Comparison of ENCODE assay signal across 8 mouse cellular contexts in the genomic region with DNA sequence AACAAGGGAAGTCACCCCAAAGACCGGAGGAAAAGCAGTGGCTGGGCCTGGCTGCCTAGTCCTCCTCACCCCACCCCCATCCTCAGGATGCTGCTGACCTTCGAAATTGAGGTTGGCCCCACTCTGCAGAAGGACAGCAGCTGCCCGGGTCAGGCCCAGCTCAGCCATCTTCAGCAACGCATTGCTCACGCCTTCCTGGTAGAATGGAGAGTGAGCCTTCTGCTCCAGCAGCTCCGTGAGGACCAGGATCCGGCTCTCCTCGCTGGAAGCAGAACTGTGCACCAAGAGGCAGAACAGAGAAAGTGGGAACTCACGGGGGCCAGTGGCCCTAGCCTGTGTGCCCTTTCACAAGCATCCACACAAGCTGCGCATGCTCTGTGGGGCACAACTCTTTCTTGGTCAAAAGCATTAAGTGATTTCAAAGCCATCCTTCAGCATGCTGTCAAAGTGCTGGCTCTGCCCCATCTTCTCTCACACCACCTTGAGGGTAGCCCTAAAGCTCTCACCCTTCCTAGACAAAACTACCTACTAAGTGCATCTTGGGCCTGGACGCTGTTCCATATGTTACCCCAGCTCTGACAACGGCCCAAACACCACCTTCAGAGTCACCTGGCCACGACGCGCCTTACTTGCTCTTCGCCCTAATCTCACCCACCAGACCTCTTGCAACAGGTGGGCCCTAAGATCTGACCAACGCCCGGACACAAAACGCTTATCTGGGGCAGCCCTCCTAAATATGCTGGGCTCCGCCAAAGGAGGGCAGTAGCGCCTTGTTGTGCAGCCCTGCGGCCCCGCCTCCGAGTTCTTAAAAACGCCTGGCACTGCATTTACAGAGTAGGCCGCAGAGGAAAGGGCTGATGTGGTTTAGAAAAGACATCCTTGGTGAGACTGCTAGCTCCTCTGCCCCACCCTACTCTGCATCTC. TPM values are rescaled to one million over a fixed set of nuclear protein-coding genes. Genes with fewer than 3 reads are reported as not detected.
DNase-seq lines count a peak whose midpoint lies in the region; ATAC-seq lines count a peak whose summit lies in the region.

No protein-coding gene starts in this region.

- peak overlapping the region; percentile 94 for H3K4me2 ChIP-seq in forebrain, embryonic 15.5 days (replicated peaks)
- peak overlapping the region; percentile 94 for H3K4me2 ChIP-seq in intestine, embryonic 14.5 days (ENCODE audit: low read length)
- H3K4me2 ChIP-seq in limb, embryonic 13.5 days (replicated peaks): peak overlapping the region; percentile 97
- peak overlapping the region; percentile 93 for H3K4me2 ChIP-seq in midbrain, embryonic 12.5 days (replicated peaks)

- peaks cover 37% of the 10 kb centered on the region for H3K36me3 ChIP-seq in forebrain, embryonic 15.5 days
- H3K36me3 ChIP-seq in intestine, embryonic 14.5 days (ENCODE audit: control insufficient read depth, insufficient read depth, low read length): peaks cover 45% of the 10 kb centered on the region
- peaks cover 48% of the 10 kb centered on the region for H3K36me3 ChIP-seq in limb, embryonic 13.5 days
- peaks cover 44% of the 10 kb centered on the region for H3K36me3 ChIP-seq in midbrain, embryonic 12.5 days
- H3K36me3 ChIP-seq in splenic B cell, adult 2 months (ENCODE audit: control insufficient read depth, insufficient read depth, low read length, poor library complexity, severe bottlenecking): peaks cover 14% of the 10 kb centered on the region

- no peaks in the 10 kb centered on the region for H3K27me3 ChIP-seq in forebrain, embryonic 15.5 days
- H3K27me3 ChIP-seq in intestine, embryonic 14.5 days (replicated peaks; ENCODE audit: control insufficient read depth, insufficient read depth, low read length): no peaks in the 10 kb centered on the region
- no peaks in the 10 kb centered on the region for H3K27me3 ChIP-seq in limb, embryonic 13.5 days
- no peaks in the 10 kb centered on the region for H3K27me3 ChIP-seq in midbrain, embryonic 12.5 days
- no peaks in the 10 kb centered on the region for H3K27me3 ChIP-seq in splenic B cell, adult 2 months (ENCODE audit: control insufficient read depth, insufficient read depth, low read length, poor library complexity, severe bottlenecking)

- WGBS in forebrain, embryonic 15.5 days: 33% methylated on average over 26 of the region's 26 CpGs
- WGBS in intestine, embryonic 14.5 days: 33% methylated on average over 26 of the region's 26 CpGs
- WGBS in limb, embryonic 13.5 days: 32% methylated on average over 26 of the region's 26 CpGs
- WGBS in midbrain, embryonic 12.5 days: 36% methylated on average over 26 of the region's 26 CpGs

- H3K4me1 ChIP-seq in forebrain, embryonic 15.5 days: peaks cover 20% of the 10 kb centered on the region
- H3K4me1 ChIP-seq in intestine, embryonic 14.5 days (replicated peaks; ENCODE audit: control insufficient read depth, insufficient read depth, low read length): peaks cover 16% of the 10 kb centered on the region
- H3K4me1 ChIP-seq in limb, embryonic 13.5 days: peaks cover 28% of the 10 kb centered on the region
- peaks cover 23% of the 10 kb centered on the region for H3K4me1 ChIP-seq in midbrain, embryonic 12.5 days

- H3K9me3 ChIP-seq in forebrain, embryonic 15.5 days: no peaks in the 10 kb centered on the region
- no peaks in the 10 kb centered on the region for H3K9me3 ChIP-seq in intestine, embryonic 14.5 days (ENCODE audit: control insufficient read depth, low read length)
- no peaks in the 10 kb centered on the region for H3K9me3 ChIP-seq in limb, embryonic 13.5 days
- no peaks in the 10 kb centered on the region for H3K9me3 ChIP-seq in midbrain, embryonic 12.5 days

- DNase-seq in embryo, embryonic 10 days (ENCODE audit: low spot score): peak; percentile 68
- DNase-seq in embryo, embryonic 9.5 days (ENCODE audit: extremely low spot score): no peak
- peak; percentile 56 for DNase-seq in adrenal gland, postnatal 25 days
- DNase-seq in intestine, embryonic 14.5 days (ENCODE audit: low spot score): no peak
- peak; percentile 65 for DNase-seq in splenic B cell, adult 2 months (ENCODE audit: low read depth, low spot score)

- H3K9ac ChIP-seq in forebrain, embryonic 15.5 days (replicated peaks): peak overlapping the region; percentile 90
- H3K9ac ChIP-seq in intestine, embryonic 14.5 days (ENCODE audit: low read length): peak overlapping the region; percentile 84
- H3K9ac ChIP-seq in limb, embryonic 13.5 days: peak overlapping the region; percentile 96
- peak overlapping the region; percentile 88 for H3K9ac ChIP-seq in midbrain, embryonic 12.5 days (replicated peaks)

- ATAC-seq in forebrain, embryonic 15.5 days (replicated peaks): no peak
- ATAC-seq in intestine, embryonic 14.5 days (replicated peaks; ENCODE audit: low FRiP score, low TSS enrichment, low read depth): no peak
- ATAC-seq in limb, embryonic 13.5 days (ENCODE audit: low FRiP score, low read depth): 0 out of 2 replicates have a peak, but pooled peaks have one; percentile 2
- no peak for ATAC-seq in midbrain, embryonic 12.5 days (ENCODE audit: low FRiP score, low read depth)

- peak overlapping the region; percentile 62 for H3K27ac ChIP-seq in forebrain, embryonic 15.5 days (replicated peaks)
- no peak overlapping the region for H3K27ac ChIP-seq in intestine, embryonic 14.5 days (ENCODE audit: low read depth)
- peak overlapping the region; percentile 61; the same call in 1 of the 2 replicates for H3K27ac ChIP-seq in limb, embryonic 13.5 days
- H3K27ac ChIP-seq in midbrain, embryonic 12.5 days (replicated peaks): 0 out of 2 replicates have a peak overlapping the region, but pooled peaks have one; percentile 40

- peak overlapping the region; percentile 91 for H3K4me3 ChIP-seq in forebrain, embryonic 15.5 days
- H3K4me3 ChIP-seq in intestine, embryonic 14.5 days (ENCODE audit: low read depth, low read length): peak overlapping the region; percentile 79
- peak overlapping the region; percentile 99 for H3K4me3 ChIP-seq in limb, embryonic 13.5 days
- H3K4me3 ChIP-seq in midbrain, embryonic 12.5 days: peak overlapping the region; percentile 73

RNA-seq across cellular contexts. Expression of gene Asb6, which starts 3.0 kb away (rescaled TPM):
- 29.2 and 31.5 TPM in 2 replicates for total RNA-seq in adrenal gland, postnatal 25 days (2021)
- 43.3 and 45.3 TPM in 2 replicates for polyA plus RNA-seq in forebrain, embryonic 15.5 days (2015; fragmentation: Nextera tagmentation; extraction: Ambion mirVana)
- polyA plus RNA-seq in intestine, embryonic 14.5 days (2014; fragmentation: Nextera tagmentation; extraction: Ambion mirVana): 25.9 and 31.2 TPM in 2 replicates
- 38.7 and 39.2 TPM in 2 replicates for polyA plus RNA-seq in limb, embryonic 13.5 days (2015; fragmentation: Nextera tagmentation; extraction: Ambion mirVana)
- 40.3 and 41.0 TPM in 2 replicates for polyA plus RNA-seq in midbrain, embryonic 12.5 days (2016; fragmentation: Nextera tagmentation; extraction: Ambion mirVana)

RNA-seq across cellular contexts. Expression of gene Prrx2, which starts 7.7 kb away (rescaled TPM):
- 0.76 TPM in 1 of 2 replicates, not detected in the other for total RNA-seq in adrenal gland, postnatal 25 days (2021)
- polyA plus RNA-seq in forebrain, embryonic 15.5 days (2015; fragmentation: Nextera tagmentation; extraction: Ambion mirVana): 1.6 and 3.1 TPM in 2 replicates
- polyA plus RNA-seq in intestine, embryonic 14.5 days (2014; fragmentation: Nextera tagmentation; extraction: Ambion mirVana): 3.5 and 3.6 TPM in 2 replicates
- 93.6 and 102 TPM in 2 replicates for polyA plus RNA-seq in limb, embryonic 13.5 days (2015; fragmentation: Nextera tagmentation; extraction: Ambion mirVana)
- 19.8 and 24.9 TPM in 2 replicates for polyA plus RNA-seq in midbrain, embryonic 12.5 days (2016; fragmentation: Nextera tagmentation; extraction: Ambion mirVana)

RNA-seq across cellular contexts. Expression of gene Ntmt1, which starts 19.5 kb away (rescaled TPM):
- 46.1 and 57.5 TPM in 2 replicates for total RNA-seq in adrenal gland, postnatal 25 days (2021)
- 117 and 131 TPM in 2 replicates for polyA plus RNA-seq in forebrain, embryonic 15.5 days (2015; fragmentation: Nextera tagmentation; extraction: Ambion mirVana)
- 105 and 110 TPM in 2 replicates for polyA plus RNA-seq in intestine, embryonic 14.5 days (2014; fragmentation: Nextera tagmentation; extraction: Ambion mirVana)
- 98.1 and 104 TPM in 2 replicates for polyA plus RNA-seq in limb, embryonic 13.5 days (2015; fragmentation: Nextera tagmentation; extraction: Ambion mirVana)
- polyA plus RNA-seq in midbrain, embryonic 12.5 days (2016; fragmentation: Nextera tagmentation; extraction: Ambion mirVana): 103 and 110 TPM in 2 replicates

RNA-seq across cellular contexts. Expression of gene 1700001O22Rik, which starts 23.6 kb away (rescaled TPM):
- 5.0 and 5.9 TPM in 2 replicates for total RNA-seq in adrenal gland, postnatal 25 days (2021)
- polyA plus RNA-seq in forebrain, embryonic 15.5 days (2015; fragmentation: Nextera tagmentation; extraction: Ambion mirVana): 2.6 and 3.7 TPM in 2 replicates
- 2.1 and 2.2 TPM in 2 replicates for polyA plus RNA-seq in intestine, embryonic 14.5 days (2014; fragmentation: Nextera tagmentation; extraction: Ambion mirVana)
- 3.2 and 3.4 TPM in 2 replicates for polyA plus RNA-seq in limb, embryonic 13.5 days (2015; fragmentation: Nextera tagmentation; extraction: Ambion mirVana)
- polyA plus RNA-seq in midbrain, embryonic 12.5 days (2016; fragmentation: Nextera tagmentation; extraction: Ambion mirVana): 2.4 and 2.6 TPM in 2 replicates

Comparison
In these comparisons a context has a peak if more than half of its experiments do, and no peak if none do; other contexts are left out.
1. DNase-seq: peak in embryo, embryonic 10 days (single experiment), adrenal gland, postnatal 25 days (single experiment) and splenic B cell, adult 2 months (single experiment); none in embryo, embryonic 9.5 days (single experiment) and intestine, embryonic 14.5 days (single experiment).
2. Peak in every context shown above with its lines, with median percentiles within 50 percentile points of each other: H3K4me2 ChIP-seq, H3K4me3 ChIP-seq and H3K9ac ChIP-seq.